Mouse (Mus musculus): ENCODE measurements at regions not wholly inside any gene's neighbourhood (a gene's known extent, or its start where the extent isn't known, plus 50 kb on each side); places are given as distances from the start of the nearest gene placed in this dataset.
A peak's percentile ranks its signal among the peaks of the same experiment; 100 is the strongest.

- H3K4me1 ChIP-seq (ENCODE audit: control insufficient read depth, insufficient read depth, low read length) = no peaks in the 10 kb centered on the region; the same call in 1 of the 2 replicates
- TF ChIP-seq POLR2A (IDR thresholded peaks at IDR 0.05; ENCODE audit: insufficient read depth, low read depth, low read length) (no peak), EP300 (IDR thresholded peaks at IDR 0.05; ENCODE audit: insufficient read depth, low read depth, low read length) (no peak), CTCF (IDR thresholded peaks at IDR 0.05) (no peak)
- WGBS = 36% methylated on average over 4 of the region's 4 CpGs
- no peak overlapping the region for H3K4me3 ChIP-seq
- H3K79me2 ChIP-seq (replicated peaks; ENCODE audit: control insufficient read depth, insufficient read depth, low read length) = no peaks in the 10 kb centered on the region
- peak overlapping the region; percentile 26 for H3K27ac ChIP-seq
- DNase-seq = no peak
- intact Hi-C loops (cut with DNase I) = loop anchor here (2.0 to 5.0 kb wide), 2 partner anchors 64 to 84 kb away; no protein-coding TSS in a partner anchor
- no peaks in the 10 kb centered on the region for H3K36me3 ChIP-seq (ENCODE audit: control insufficient read depth, insufficient read depth, low read length)
- no peaks in the 10 kb centered on the region for H3K27me3 ChIP-seq (ENCODE audit: control insufficient read depth, insufficient read depth, low read length)
- H3K9ac ChIP-seq (ENCODE audit: low read depth, low read length) = no peak overlapping the region
Observed at GRCm38 (mm10) chr12:39952854-39953253, 85.0 kb downstream of the Arl4a start.

DNA sequence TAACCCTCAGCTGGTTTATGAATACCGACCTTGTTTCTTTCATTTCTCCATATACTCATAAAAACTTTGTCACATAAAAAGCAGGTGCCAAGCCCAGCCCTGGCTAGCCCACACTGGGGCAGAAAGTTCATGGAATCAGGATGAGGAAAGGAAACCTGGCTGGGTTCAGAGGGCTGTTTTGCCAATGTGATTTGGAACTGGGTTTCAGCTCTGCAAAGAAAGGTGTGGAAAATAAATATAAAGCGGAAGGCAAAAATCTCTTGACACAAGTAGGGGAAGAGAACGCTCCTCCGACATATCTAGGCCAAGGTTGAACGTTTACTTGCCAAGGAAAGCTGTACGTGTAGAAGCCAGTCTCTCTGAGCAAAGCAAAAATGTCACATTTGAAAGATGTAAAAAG lies 85.9 kb downstream of the Arl4a start:
- intact Hi-C loops (cut with DNase I) = loop anchor here (2.0 to 5.0 kb wide), 2 partner anchors 65 to 85 kb away; no protein-coding TSS in a partner anchor
- Histone ChIP-seq H3K9ac (ENCODE audit: low read depth, low read length) (no peak overlapping the region), H3K4me3 (no peak overlapping the region), H3K79me2 (replicated peaks; ENCODE audit: control insufficient read depth, insufficient read depth, low read length) (no peaks in the 10 kb centered on the region), H3K27me3 (ENCODE audit: control insufficient read depth, insufficient read depth, low read length) (no peaks in the 10 kb centered on the region), H3K27ac (no peak overlapping the region), H3K4me1 (ENCODE audit: control insufficient read depth, insufficient read depth, low read length) (no peaks in the 10 kb centered on the region; the same call in 1 of the 2 replicates), H3K36me3 (ENCODE audit: control insufficient read depth, insufficient read depth, low read length) (no peaks in the 10 kb centered on the region)
- no peak for DNase-seq
- 79% methylated on average over 6 of the region's 6 CpGs for WGBS
- no peak for TF ChIP-seq POLR2A (IDR thresholded peaks at IDR 0.05; ENCODE audit: insufficient read depth, low read depth, low read length)
- TF ChIP-seq EP300 (IDR thresholded peaks at IDR 0.05; ENCODE audit: insufficient read depth, low read depth, low read length) = no peak
- no peak for TF ChIP-seq CTCF (IDR thresholded peaks at IDR 0.05)

GRCm38 (mm10) chr12:39950270-39950801 lies 87.5 kb downstream of the Arl4a start:
- Histone ChIP-seq H3K9ac (ENCODE audit: low read depth, low read length) (no peak overlapping the region), H3K27ac (no peak overlapping the region), H3K27me3 (ENCODE audit: control insufficient read depth, insufficient read depth, low read length) (no peaks in the 10 kb centered on the region), H3K4me1 (ENCODE audit: control insufficient read depth, insufficient read depth, low read length) (no peaks in the 10 kb centered on the region; the same call in 1 of the 2 replicates), H3K79me2 (replicated peaks; ENCODE audit: control insufficient read depth, insufficient read depth, low read length) (no peaks in the 10 kb centered on the region), H3K4me3 (no peak overlapping the region), H3K36me3 (ENCODE audit: control insufficient read depth, insufficient read depth, low read length) (no peaks in the 10 kb centered on the region)
- no peak for DNase-seq
- intact Hi-C loops (cut with DNase I) = loop anchor here (5.0 kb wide), 1 partner anchor 67 kb away; no protein-coding TSS in a partner anchor
- TF ChIP-seq CTCF (IDR thresholded peaks at IDR 0.05) = no peak
- no peak for TF ChIP-seq EP300 (IDR thresholded peaks at IDR 0.05; ENCODE audit: insufficient read depth, low read depth, low read length)
- no peak for TF ChIP-seq POLR2A (IDR thresholded peaks at IDR 0.05; ENCODE audit: insufficient read depth, low read depth, low read length)
- WGBS = 65% methylated on average over 7 of the region's 7 CpGs

GRCm38 (mm10) chr12:39942910-39943309 lies 94.9 kb downstream of the Arl4a start:
- no peak overlapping the region for H3K4me3 ChIP-seq
- intact Hi-C loops (cut with DNase I) = no loop called here
- no peak overlapping the region for H3K27ac ChIP-seq
- H3K9ac ChIP-seq (ENCODE audit: low read depth, low read length) = no peak overlapping the region
- DNase-seq = no peak
- H3K27me3 ChIP-seq (ENCODE audit: control insufficient read depth, insufficient read depth, low read length) = no peaks in the 10 kb centered on the region
- no peaks in the 10 kb centered on the region for H3K79me2 ChIP-seq (replicated peaks; ENCODE audit: control insufficient read depth, insufficient read depth, low read length)
- H3K4me1 ChIP-seq (ENCODE audit: control insufficient read depth, insufficient read depth, low read length) = no peaks in the 10 kb centered on the region
- H3K36me3 ChIP-seq (ENCODE audit: control insufficient read depth, insufficient read depth, low read length) = no peaks in the 10 kb centered on the region
- no peak for TF ChIP-seq CTCF (IDR thresholded peaks at IDR 0.05)
- WGBS = 60% methylated on average over 5 of the region's 5 CpGs

DNA sequence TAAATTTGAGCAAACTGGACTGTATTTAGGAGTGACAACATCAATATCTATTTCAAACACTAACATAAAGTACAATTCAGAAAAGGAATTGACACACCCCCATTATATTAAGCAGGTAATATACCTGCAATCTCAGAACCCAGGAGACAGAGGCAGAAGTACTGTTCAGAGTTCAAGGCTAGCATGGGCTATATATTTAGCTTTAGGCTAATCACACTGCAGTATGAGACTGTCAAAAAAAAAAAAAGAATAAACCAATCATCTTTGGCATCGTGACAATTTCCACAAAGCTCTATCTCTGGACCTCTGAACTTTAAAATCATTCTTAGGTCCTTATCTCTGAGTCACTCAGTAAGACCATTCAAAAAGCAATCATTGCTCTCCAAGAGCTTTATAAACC lies 96.7 kb downstream of the Arl4a start:
- no peak overlapping the region for H3K9ac ChIP-seq (ENCODE audit: low read depth, low read length)
- H3K36me3 ChIP-seq (ENCODE audit: control insufficient read depth, insufficient read depth, low read length) = no peaks in the 10 kb centered on the region
- 26% methylated on average over 1 of the region's 1 CpGs for WGBS
- no peak for TF ChIP-seq EP300 (IDR thresholded peaks at IDR 0.05; ENCODE audit: insufficient read depth, low read depth, low read length)
- no peak for TF ChIP-seq CTCF (IDR thresholded peaks at IDR 0.05)
- TF ChIP-seq POLR2A (IDR thresholded peaks at IDR 0.05; ENCODE audit: insufficient read depth, low read depth, low read length) = no peak
- DNase-seq = no peak
- H3K4me1 ChIP-seq (ENCODE audit: control insufficient read depth, insufficient read depth, low read length) = no peaks in the 10 kb centered on the region
- intact Hi-C loops (cut with DNase I) = no loop called here
- H3K4me3 ChIP-seq = no peak overlapping the region
- no peaks in the 10 kb centered on the region for H3K27me3 ChIP-seq (ENCODE audit: control insufficient read depth, insufficient read depth, low read length)
- H3K79me2 ChIP-seq (replicated peaks; ENCODE audit: control insufficient read depth, insufficient read depth, low read length) = no peaks in the 10 kb centered on the region
- H3K27ac ChIP-seq = no peak overlapping the region

DNA sequence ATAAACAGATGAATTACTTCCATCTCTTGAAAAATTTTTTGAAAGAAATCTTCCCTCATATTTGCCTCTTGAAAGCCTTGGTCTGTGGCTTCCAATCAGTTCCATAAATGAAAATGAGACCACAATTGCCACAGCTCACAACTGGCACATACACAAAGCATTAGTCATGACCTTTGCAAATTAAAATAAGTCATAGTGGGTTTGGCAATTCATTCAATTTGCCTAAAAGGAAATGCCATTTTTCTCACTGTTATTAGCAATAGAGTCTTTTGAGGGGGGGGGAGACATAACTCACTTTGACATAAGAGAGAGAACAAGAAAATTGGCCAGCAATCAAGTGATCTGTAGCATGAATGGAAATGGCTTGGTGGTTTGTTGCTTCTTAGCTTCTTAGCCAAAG lies 98.8 kb downstream of the Arl4a start:
- no peak overlapping the region for H3K9ac ChIP-seq (ENCODE audit: low read depth, low read length)
- no peaks in the 10 kb centered on the region for H3K36me3 ChIP-seq (ENCODE audit: control insufficient read depth, insufficient read depth, low read length)
- TF ChIP-seq POLR2A (IDR thresholded peaks at IDR 0.05; ENCODE audit: insufficient read depth, low read depth, low read length) = no peak
- no peak for TF ChIP-seq EP300 (IDR thresholded peaks at IDR 0.05; ENCODE audit: insufficient read depth, low read depth, low read length)
- no peak for TF ChIP-seq CTCF (IDR thresholded peaks at IDR 0.05)
- no peak overlapping the region for H3K4me3 ChIP-seq
- H3K27ac ChIP-seq = no peak overlapping the region
- H3K79me2 ChIP-seq (replicated peaks; ENCODE audit: control insufficient read depth, insufficient read depth, low read length) = no peaks in the 10 kb centered on the region
- H3K27me3 ChIP-seq (ENCODE audit: control insufficient read depth, insufficient read depth, low read length) = no peaks in the 10 kb centered on the region
- DNase-seq = no peak
- intact Hi-C loops (cut with DNase I) = no loop called here
- H3K4me1 ChIP-seq (ENCODE audit: control insufficient read depth, insufficient read depth, low read length) = no peaks in the 10 kb centered on the region
